Mouse (Mus musculus): ENCODE results near the gene Kmt2c.

DNA sequence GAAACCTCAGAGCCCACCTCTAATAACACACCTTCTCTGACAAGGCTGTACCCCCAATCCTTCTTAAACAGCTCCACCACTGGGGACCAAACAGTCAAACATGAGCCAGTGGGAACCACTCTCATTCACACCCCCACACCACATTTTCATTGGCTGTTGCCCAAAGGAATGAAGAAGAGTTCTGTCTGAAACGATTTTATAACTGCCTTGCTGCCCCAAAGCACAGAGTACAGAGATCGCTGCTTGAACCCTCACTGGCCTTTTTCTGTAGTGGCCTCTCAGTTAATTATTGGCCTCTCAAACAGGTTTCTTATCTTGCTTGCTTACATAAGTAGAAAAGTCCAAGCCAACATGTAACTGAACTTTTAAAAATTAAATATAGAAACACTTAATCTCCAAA is 246.2 kb downstream of the Kmt2c start:
- TF ChIP-seq GATA1 (IDR thresholded peaks at IDR 0.05; ENCODE audit: borderline replicate concordance, low read length), result no peak
- TF ChIP-seq CTCF (IDR thresholded peaks at IDR 0.05; ENCODE audit: low read depth, low read length), result no peak
- no peak for TF ChIP-seq TAL1 (conservative IDR thresholded peaks at IDR 0.05; ENCODE audit: low read depth, low read length)
- TF ChIP-seq GATA2 (IDR thresholded peaks at IDR 0.05; ENCODE audit: borderline replicate concordance, low read depth, low read length), result no peak
- no peak for TF ChIP-seq POLR2AphosphoS5 (IDR thresholded peaks at IDR 0.05; ENCODE audit: insufficient replicate concordance, low read depth, low read length)
